Mouse (Mus musculus) C2C12 (cell line): ENCODE measurements at regions not wholly inside any gene's neighbourhood (a gene's known extent, or its start where the extent isn't known, plus 50 kb on each side); places are given as distances from the start of the nearest gene placed in this dataset.

Experiments used
- CTCF ChIP-seq: IDR thresholded peaks from one replicate; pipeline ENCODE4 v1.5.1; 2011; ENCODE audit not compliant: control insufficient read depth, insufficient read depth, insufficient read length
- MYOG ChIP-seq: IDR thresholded peaks from one replicate; pipeline ENCODE4 v1.6.1; 2011; ENCODE audit not compliant: control insufficient read depth, insufficient read length; ENCODE audit errors: extremely low read depth

DNA sequence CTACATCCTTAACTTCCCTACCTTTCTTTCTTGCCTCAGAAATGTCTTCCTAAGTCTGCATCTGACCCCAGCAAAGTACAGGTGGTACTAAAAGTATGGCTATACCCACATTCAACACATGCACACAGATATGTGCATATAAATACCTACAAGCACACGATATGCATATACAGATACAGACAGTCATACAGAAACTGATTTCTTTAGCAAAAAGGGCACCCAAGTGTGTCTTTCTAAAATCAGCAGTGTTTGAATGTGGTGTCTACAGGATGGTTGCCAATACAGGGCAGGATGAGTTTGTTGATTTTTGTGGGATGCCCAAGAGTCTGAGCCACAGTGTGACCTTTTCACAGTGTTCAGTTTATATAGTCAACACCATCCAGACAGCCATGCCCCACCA, 67.0 kb upstream of the Klf13 start:
- TF ChIP-seq MYOG (no peak), CTCF (no peak)
